Mouse (Mus musculus): ENCODE data around the gene Rasgrp2.

DNA sequence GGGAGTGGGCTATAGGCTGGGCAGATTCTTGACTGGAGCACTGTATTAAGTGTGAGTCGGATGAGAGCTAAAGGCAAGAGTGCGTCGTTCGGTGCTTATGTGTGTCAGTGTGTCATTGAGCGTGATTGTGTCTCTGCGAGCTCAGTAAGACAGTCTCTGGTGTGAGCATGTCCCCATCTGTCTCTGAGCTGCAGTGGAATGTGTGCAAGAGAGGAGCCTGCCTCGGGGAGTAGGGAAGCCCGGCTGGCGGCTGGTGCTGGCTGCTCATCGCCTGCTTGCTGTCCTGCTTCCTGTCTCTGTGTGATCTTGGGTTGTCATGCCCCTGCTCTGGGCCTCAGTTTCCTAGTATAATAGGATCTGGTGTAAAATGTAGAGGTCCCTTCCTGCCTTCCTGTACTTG, 43.9 kb downstream of the Rasgrp2 start:
- TF ChIP-seq ZC3H11A (IDR thresholded peaks at IDR 0.05; ENCODE audit: borderline replicate concordance, low read depth, low read length) (no peak), ZNF384 (IDR thresholded peaks at IDR 0.05; ENCODE audit: low read depth, low read length) (no peak), MAFK (IDR thresholded peaks at IDR 0.05; ENCODE audit: insufficient read depth, low read depth, low read length) (no peak), CHD2 (IDR thresholded peaks at IDR 0.05; ENCODE audit: low read depth, low read length) (no peak)
